Mouse (Mus musculus) olfactory bulb, adult 2 months (tissue): ENCODE results near the gene Mmp27. TPM values are rescaled to one million over a fixed set of nuclear protein-coding genes. Genes with fewer than 3 reads are reported as not detected.
A peak's percentile ranks its signal among the peaks of the same experiment; 100 is the strongest.

ENCODE experiments used
- H3K27ac ChIP-seq: fragments of 200-500 bp; 2 replicates; pipeline ENCODE4 v1.5.1; 2012; ENCODE audit warnings: low read depth, low read length; ENCODE audit not compliant: insufficient read depth
- H3K4me1 ChIP-seq: fragments of 200-500 bp; 2 replicates; pipeline ENCODE4 v1.6.1; 2012; ENCODE audit warnings: low read length; ENCODE audit not compliant: control insufficient read depth, insufficient read depth
- H3K4me3 ChIP-seq: fragments of 200-500 bp; 2 replicates; pipeline ENCODE4 v1.5.1; 2012; ENCODE audit warnings: mild to moderate bottlenecking, low read depth, low read length, moderate library complexity; ENCODE audit not compliant: insufficient read depth
- CTCF ChIP-seq: fragments of 200-500 bp; IDR thresholded peaks from 2 replicates; pipeline ENCODE4 v1.5.1; 2012; ENCODE audit warnings: low read depth, mild to moderate bottlenecking, low read length, moderate library complexity; ENCODE audit not compliant: insufficient read depth
- POLR2A ChIP-seq: fragments of 200-500 bp; IDR thresholded peaks from 2 replicates; pipeline ENCODE4 v1.6.1; 2012; ENCODE audit warnings: mild to moderate bottlenecking, low read depth, low read length, moderate library complexity; ENCODE audit not compliant: insufficient read depth
- WGBS: fragments of 180-500 bp; shearing (Covaris S2); methylation state at CpG from one replicate; pipeline ENCODE4 v1.1.7; 2018; 5-methylcytosine and 5-hydroxymethylcytosine counted together
- polyA plus RNA-seq: library from polyadenylated mRNA; stranded (reverse); fragments of >200 nt; gene quantifications from 2 replicates; pipeline ENCODE4 v1.2.4, GENCODE M21; 2012; ENCODE audit warnings: low replicate concordance; ENCODE audit not compliant: missing spikeins, insufficient read depth, insufficient read length

Gene Mmp27
- polyA plus RNA-seq, 1 experiment = not detected

GRCm38 (mm10) chr9:7590063-7590462 is 18.9 kb downstream of the Mmp27 start:
- Histone ChIP-seq H3K4me1 (no peaks in the 10 kb centered on the region), H3K27ac (no peak overlapping the region), H3K4me3 (no peak overlapping the region)
- 78% methylated on average over 8 of the region's 8 CpGs for WGBS
- no peak for TF ChIP-seq CTCF
- TF ChIP-seq POLR2A = no peak

- no peak for TF ChIP-seq POLR2A
- TF ChIP-seq CTCF = no peak
- WGBS = 94% methylated on average over 3 of the region's 3 CpGs
These were observed 22.1 kb downstream of the Mmp27 start for GRCm38 (mm10) chr9:7593272-7593812.

GRCm38 (mm10) chr9:7594816-7595540 is 23.8 kb downstream of the Mmp27 start:
- no peaks in the 10 kb centered on the region for H3K4me1 ChIP-seq
- peak overlapping the region; percentile 44; the same call in 1 of the 2 replicates for H3K27ac ChIP-seq
- 4% methylated on average over 6 of the region's 6 CpGs for WGBS
- TF ChIP-seq POLR2A = no peak
- peak; percentile 72 for TF ChIP-seq CTCF
- peak overlapping the region; percentile 31 for H3K4me3 ChIP-seq

More at GRCm38 (mm10) chr9:7593272-7593812, 22.1 kb downstream of the Mmp27 start:
- H3K27ac ChIP-seq = no peak overlapping the region
- H3K4me1 ChIP-seq = no peaks in the 10 kb centered on the region
- H3K4me3 ChIP-seq = no peak overlapping the region

GRCm38 (mm10) chr9:7602982-7603742 is 32.0 kb downstream of the Mmp27 start:
- Histone ChIP-seq H3K4me1 (no peaks in the 10 kb centered on the region), H3K4me3 (no peak overlapping the region), H3K27ac (no peak overlapping the region)
- 4% methylated on average over 3 of the region's 3 CpGs for WGBS
- TF ChIP-seq CTCF = no peak
- no peak for TF ChIP-seq POLR2A

- TF ChIP-seq CTCF (no peak), POLR2A (no peak)
- H3K4me1 ChIP-seq = no peaks in the 10 kb centered on the region
- H3K4me3 ChIP-seq = no peak overlapping the region
- H3K27ac ChIP-seq = no peak overlapping the region
- 56% methylated on average over 6 of the region's 6 CpGs for WGBS
These were observed 32.8 kb downstream of the Mmp27 start for GRCm38 (mm10) chr9:7604005-7604404.

- no peak for TF ChIP-seq CTCF
- TF ChIP-seq POLR2A = no peak
- no peaks in the 10 kb centered on the region for H3K4me1 ChIP-seq
- WGBS = 74% methylated on average over 12 of the region's 12 CpGs
- no peak overlapping the region for H3K4me3 ChIP-seq
- H3K27ac ChIP-seq = no peak overlapping the region
These were observed 34.4 kb downstream of the Mmp27 start for GRCm38 (mm10) chr9:7605638-7606037.

GRCm38 (mm10) chr9:7622582-7622981 is 51.4 kb downstream of the Mmp27 start:
- Histone ChIP-seq H3K27ac (no peak overlapping the region), H3K4me3 (no peak overlapping the region), H3K4me1 (no peaks in the 10 kb centered on the region)
- 83% methylated on average over 3 of the region's 3 CpGs for WGBS
- TF ChIP-seq CTCF = no peak
- no peak for TF ChIP-seq POLR2A

GRCm38 (mm10) chr9:7627931-7628330 is 56.7 kb downstream of the Mmp27 start, which contains the start of gene Mmp20:
Gene Mmp20, plus strand, starts transcription at chr9:7628231.
- Histone ChIP-seq H3K27ac (no peak within 1 kb of the TSS), H3K4me3 (no peak within 1 kb of the TSS), H3K4me1 (no peaks in the 10 kb centered on the region)
- TF ChIP-seq POLR2A = no peak
- no peak for TF ChIP-seq CTCF

Other genes starting within 250 kb of the Mmp27 start
- not detected in 2 replicates for gene Mmp12, start 227.0 kb upstream of the Mmp27 start, polyA plus RNA-seq
- not detected in 2 replicates for gene Mmp1b, start 183.3 kb upstream of the Mmp27 start, polyA plus RNA-seq
- gene Mmp3, start 125.6 kb upstream of the Mmp27 start, polyA plus RNA-seq = not detected in 2 replicates
- not detected in 2 replicates for gene Mmp10, start 69.0 kb upstream of the Mmp27 start, polyA plus RNA-seq
- not detected in 2 replicates for gene Mmp8, start 12.9 kb upstream of the Mmp27 start, polyA plus RNA-seq
- not detected in 2 replicates for gene Mmp20, start 56.8 kb downstream of the Mmp27 start, polyA plus RNA-seq
- not detected in 2 replicates for gene Mmp7, start 120.7 kb downstream of the Mmp27 start, polyA plus RNA-seq
- not detected in 2 replicates for gene Tmem123, start 192.6 kb downstream of the Mmp27 start, polyA plus RNA-seq